Mouse (Mus musculus) kidney, postnatal 0 days (tissue): ENCODE results near the gene Pde4d. TPM values are rescaled to one million over a fixed set of nuclear protein-coding genes. Genes with fewer than 3 reads are reported as not detected.

Experiments used
- ATAC-seq: fragments of 200-750 bp; cut with Nextera tagmentation; replicated peaks from 2 replicates; pipeline ENCODE4 v1.8.0; 2017; ENCODE audit warnings: low read depth, moderate number of reproducible peaks, moderate TSS enrichment, moderate library complexity; ENCODE audit not compliant: low FRiP score
- DNase-seq: peaks from one replicate; pipeline ENCODE4 v3.0.0-alpha.2; 2016; ENCODE audit warnings: low spot score
- H3K27ac ChIP-seq: fragments of 300-500 bp; sonication (generic); 2 replicates; pipeline ENCODE4 v1.5.1; 2014; ENCODE audit warnings: mild to moderate bottlenecking
- H3K27me3 ChIP-seq: fragments of 300-500 bp; sonication (generic); 2 replicates; pipeline ENCODE4 v1.6.1; 2014; ENCODE audit warnings: low read length, mixed read lengths; ENCODE audit not compliant: insufficient read depth
- H3K36me3 ChIP-seq: fragments of 300-500 bp; sonication (generic); 2 replicates; pipeline ENCODE4 v1.6.1; 2014; ENCODE audit warnings: low read length, mixed read lengths; ENCODE audit not compliant: insufficient read depth
- H3K4me1 ChIP-seq: fragments of 300-500 bp; sonication (generic); replicated peaks from 2 replicates; pipeline ENCODE4 v1.6.1; 2014; ENCODE audit warnings: antibody characterized with exemption, low read length, mixed read lengths; ENCODE audit not compliant: insufficient read depth
- H3K4me2 ChIP-seq: fragments of 300-500 bp; sonication (generic); 2 replicates; pipeline ENCODE4 v1.6.1; 2014; ENCODE audit warnings: mild to moderate bottlenecking, low read length, moderate library complexity, mixed read lengths
- H3K4me3 ChIP-seq: fragments of 300-500 bp; sonication (generic); replicated peaks from 2 replicates; pipeline ENCODE4 v1.5.1; 2014; ENCODE audit warnings: low read depth, low read length
- H3K9ac ChIP-seq: fragments of 300-500 bp; sonication (generic); 2 replicates; pipeline ENCODE4 v1.6.1; 2014; ENCODE audit warnings: low read depth, low read length
- H3K9me3 ChIP-seq: fragments of 300-500 bp; sonication (generic); replicated peaks from 2 replicates; pipeline ENCODE4 v1.6.1; 2016; ENCODE audit warnings: low read length, inconsistent platforms, mixed read lengths
- CTCF ChIP-seq: IDR thresholded peaks from 2 replicates; pipeline ENCODE4 v1.5.1; 2016; ENCODE audit warnings: antibody characterized with exemption, low read depth, mild to moderate bottlenecking, moderate library complexity
- WGBS: fragments of 180-500 bp; shearing (Covaris S2); extraction: QIAGEN DNeasy Blood & Tissue Kit; methylation state at CpG from one replicate; pipeline ENCODE4 v1.1.7; 2014; 5-methylcytosine and 5-hydroxymethylcytosine counted together
- polyA plus RNA-seq: library from polyadenylated mRNA; unstranded; fragments of >200 nt; fragmentation: Nextera tagmentation; extraction: Ambion mirVana; gene quantifications from 2 replicates; pipeline ENCODE4 v1.2.1, GENCODE M21; 2015

The Pde4d gene
- polyA plus RNA-seq, 1 experiment from 2014 or later: 7.1 TPM

DNA sequence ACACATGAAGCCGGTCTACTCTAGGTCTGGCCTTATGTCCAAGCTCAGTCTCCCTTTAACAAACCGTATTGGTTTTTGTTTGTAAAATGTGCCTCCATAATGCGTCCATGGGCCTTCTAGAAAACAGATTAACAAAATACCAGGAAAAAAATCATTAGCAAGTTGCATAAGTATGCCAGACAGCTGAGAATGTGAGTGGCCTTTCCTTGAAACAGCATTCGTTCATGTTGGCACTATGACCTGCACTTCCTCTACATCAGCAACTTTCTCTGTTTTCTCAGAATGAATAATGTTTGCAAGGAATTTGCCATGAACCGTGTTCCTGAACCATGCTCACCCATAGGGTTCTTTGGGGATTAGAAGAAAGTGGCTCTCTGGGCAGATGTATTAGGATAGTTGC is 998.4 kb downstream of the Pde4d start:
- no peak for DNase-seq
- WGBS: 73% methylated on average over 5 of the region's 5 CpGs
- H3K27me3 ChIP-seq: no peaks in the 10 kb centered on the region
- H3K4me2 ChIP-seq: no peak overlapping the region
- H3K9me3 ChIP-seq: no peaks in the 10 kb centered on the region
- no peaks in the 10 kb centered on the region for H3K36me3 ChIP-seq
- H3K4me1 ChIP-seq: no peaks in the 10 kb centered on the region
- no peak for TF ChIP-seq CTCF
- no peak overlapping the region for H3K4me3 ChIP-seq
- no peak for ATAC-seq
- no peak overlapping the region for H3K9ac ChIP-seq
- peak overlapping the region; percentile 8; the same call in 1 of the 2 replicates for H3K27ac ChIP-seq

DNA sequence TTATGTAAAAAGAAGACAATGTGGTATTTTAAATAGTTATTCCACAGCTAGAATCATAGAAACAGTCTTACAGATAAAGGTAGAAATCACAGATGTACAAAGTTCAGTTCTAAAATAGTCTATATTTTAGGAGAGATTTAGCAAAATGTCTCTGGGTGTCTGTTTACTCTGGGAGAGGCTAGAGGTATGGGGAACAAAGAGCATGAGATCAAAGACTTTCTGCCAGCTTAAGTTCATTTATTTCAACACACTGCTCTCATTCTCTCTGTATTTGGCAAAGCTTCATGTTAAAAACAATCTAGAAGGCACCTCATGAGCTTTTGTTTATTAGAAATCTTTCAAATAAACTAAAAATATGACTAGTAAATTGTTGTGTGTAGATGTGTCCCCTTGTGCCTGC is 1024.6 kb downstream of the Pde4d start:
- Histone ChIP-seq H3K27ac (no peak overlapping the region), H3K4me1 (no peaks in the 10 kb centered on the region), H3K36me3 (no peaks in the 10 kb centered on the region), H3K9me3 (no peaks in the 10 kb centered on the region), H3K4me2 (no peak overlapping the region), H3K9ac (no peak overlapping the region), H3K27me3 (no peaks in the 10 kb centered on the region), H3K4me3 (no peak overlapping the region)
- ATAC-seq (no peak), DNase-seq (no peak)
- TF ChIP-seq CTCF: no peak

DNA sequence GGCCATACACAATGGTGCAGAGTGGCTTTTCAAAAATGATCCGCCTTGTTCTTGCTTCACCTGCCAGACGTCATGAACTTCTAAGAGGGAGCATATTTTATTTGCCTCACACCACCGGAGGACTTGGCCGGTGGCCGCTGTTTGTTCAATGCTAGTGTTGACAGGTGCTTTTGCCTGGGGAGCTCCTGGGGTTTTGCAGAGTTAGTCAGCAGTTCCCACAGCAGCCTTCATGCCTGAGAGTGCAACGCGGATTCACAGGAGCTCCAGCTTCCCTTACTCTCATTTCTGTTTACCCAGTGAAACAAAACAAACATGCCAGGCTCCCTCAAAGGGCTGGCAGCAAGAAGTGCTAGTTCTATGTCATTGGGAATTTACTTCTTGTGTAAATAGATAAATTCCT is 1031.7 kb downstream of the Pde4d start:
- Histone ChIP-seq H3K36me3 (no peaks in the 10 kb centered on the region), H3K9me3 (no peaks in the 10 kb centered on the region), H3K4me1 (no peaks in the 10 kb centered on the region), H3K4me2 (no peak overlapping the region), H3K9ac (no peak overlapping the region), H3K27ac (no peak overlapping the region), H3K27me3 (no peaks in the 10 kb centered on the region), H3K4me3 (no peak overlapping the region)
- WGBS: 32% methylated on average over 7 of the region's 7 CpGs
- ATAC-seq: no peak
- no peak for TF ChIP-seq CTCF
- DNase-seq: no peak

DNA sequence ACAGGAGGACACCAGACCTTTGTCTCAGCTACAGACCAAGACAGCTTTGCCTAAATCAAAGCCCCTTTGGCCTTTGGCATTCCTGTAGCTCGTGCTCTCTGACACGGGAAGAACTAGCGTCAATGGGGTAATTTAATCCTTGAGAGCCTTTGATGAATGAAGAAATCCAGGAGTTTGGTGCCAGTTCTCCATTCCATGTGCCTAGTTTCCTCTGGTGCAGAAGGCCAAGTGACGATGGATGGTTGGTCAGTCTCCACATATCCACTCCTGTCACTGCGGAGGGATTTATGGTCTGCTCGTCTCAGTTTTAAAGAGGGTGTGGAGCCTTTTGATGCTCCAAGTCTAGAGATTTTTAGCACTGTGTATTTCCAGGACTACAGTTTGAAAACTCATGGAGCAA is 1036.4 kb downstream of the Pde4d start:
- Histone ChIP-seq H3K9ac (no peak overlapping the region), H3K27me3 (no peaks in the 10 kb centered on the region), H3K4me1 (no peaks in the 10 kb centered on the region), H3K27ac (no peak overlapping the region), H3K4me3 (no peak overlapping the region), H3K9me3 (no peaks in the 10 kb centered on the region), H3K36me3 (no peaks in the 10 kb centered on the region), H3K4me2 (no peak overlapping the region)
- no peak for TF ChIP-seq CTCF
- 44% methylated on average over 6 of the region's 6 CpGs for WGBS
- ATAC-seq: no peak
- DNase-seq: peak; percentile 35

DNA sequence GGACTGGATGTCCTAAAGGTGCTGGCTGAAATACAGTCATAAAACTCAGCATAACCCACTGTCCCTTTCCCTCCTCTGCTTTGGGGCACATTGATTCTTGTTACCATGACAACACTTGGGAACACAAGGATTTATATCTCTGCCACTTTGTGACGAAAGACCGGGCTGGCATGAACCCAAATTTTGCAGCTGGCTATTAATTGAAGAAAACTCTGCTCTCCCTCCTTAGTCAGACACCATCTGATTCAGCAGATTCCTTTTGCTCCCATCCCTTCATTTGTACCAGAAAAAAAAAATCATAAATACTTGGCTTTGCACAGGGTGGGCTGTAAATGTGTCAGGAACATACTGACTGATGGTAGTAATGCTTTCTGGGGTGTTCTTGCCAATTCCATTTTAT is 1037.6 kb downstream of the Pde4d start:
- WGBS: 28% methylated on average over 2 of the region's 2 CpGs
- Histone ChIP-seq H3K36me3 (no peaks in the 10 kb centered on the region), H3K27ac (no peak overlapping the region), H3K4me2 (no peak overlapping the region), H3K9ac (no peak overlapping the region), H3K4me3 (no peak overlapping the region), H3K4me1 (no peaks in the 10 kb centered on the region), H3K9me3 (no peaks in the 10 kb centered on the region), H3K27me3 (no peaks in the 10 kb centered on the region)
- DNase-seq (peak; percentile 32), ATAC-seq (no peak)
- TF ChIP-seq CTCF: no peak

DNA sequence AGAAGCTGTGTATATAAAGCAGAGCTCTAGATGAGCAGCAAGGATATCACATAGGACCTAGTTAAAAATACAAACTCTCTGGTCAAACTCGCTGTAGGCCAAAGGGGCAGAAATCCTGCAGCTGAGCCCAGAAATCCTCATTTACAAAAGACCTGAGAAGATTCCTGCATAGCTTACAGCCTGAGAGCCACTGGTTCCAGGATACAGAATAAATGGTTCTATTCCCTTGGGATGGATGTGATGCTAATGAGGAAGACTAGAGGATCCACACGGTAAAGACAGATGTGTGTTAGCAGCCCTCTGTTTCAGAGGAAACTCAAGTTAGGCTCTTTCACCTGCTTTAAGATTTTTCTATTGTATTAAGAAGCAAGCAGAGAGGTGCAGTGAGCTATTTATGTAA is 1041.1 kb downstream of the Pde4d start:
- Histone ChIP-seq H3K9me3 (no peaks in the 10 kb centered on the region), H3K27me3 (no peaks in the 10 kb centered on the region), H3K9ac (no peak overlapping the region), H3K4me1 (no peaks in the 10 kb centered on the region), H3K4me3 (no peak overlapping the region), H3K36me3 (no peaks in the 10 kb centered on the region), H3K4me2 (no peak overlapping the region), H3K27ac (no peak overlapping the region)
- TF ChIP-seq CTCF: no peak
- 69% methylated on average over 2 of the region's 2 CpGs for WGBS
- ATAC-seq (no peak), DNase-seq (no peak)

DNA sequence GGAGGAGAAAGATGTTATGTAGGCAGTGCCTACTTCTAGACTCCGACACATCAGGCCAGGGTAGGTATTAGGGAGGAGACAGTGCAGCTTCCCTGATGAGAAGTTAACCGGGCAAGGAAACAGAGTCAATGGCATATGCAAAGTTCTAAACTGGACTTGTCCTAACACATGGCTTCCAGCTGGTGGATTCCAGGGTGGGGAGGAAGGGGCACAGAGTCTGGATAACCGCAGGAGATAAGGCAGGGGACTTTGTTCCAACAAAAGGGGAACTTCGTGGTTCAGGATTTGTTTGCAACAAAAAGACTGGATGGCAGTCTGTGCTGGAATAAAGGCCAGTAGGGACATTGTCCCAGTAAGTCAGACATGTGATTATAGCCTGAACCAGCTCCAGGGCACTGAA is 1042.1 kb downstream of the Pde4d start:
- ATAC-seq (no peak), DNase-seq (no peak)
- no peak for TF ChIP-seq CTCF
- Histone ChIP-seq H3K9me3 (no peaks in the 10 kb centered on the region), H3K4me3 (no peak overlapping the region), H3K27ac (no peak overlapping the region), H3K9ac (no peak overlapping the region), H3K27me3 (no peaks in the 10 kb centered on the region), H3K36me3 (no peaks in the 10 kb centered on the region), H3K4me1 (no peaks in the 10 kb centered on the region), H3K4me2 (no peak overlapping the region)
- 73% methylated on average over 4 of the region's 4 CpGs for WGBS
